Mouse (Mus musculus) ES-E14 (cell line): ENCODE data around the gene Nhlh1.

Experiments
- HCFC1 ChIP-seq: IDR thresholded peaks from 2 replicates; pipeline ENCODE4 v1.6.1; 2012; ENCODE audit warnings: low read length, inconsistent platforms, borderline replicate concordance; ENCODE audit not compliant: insufficient read depth
- ZNF384 ChIP-seq: IDR thresholded peaks from 2 replicates; pipeline ENCODE4 v1.6.1; 2012; ENCODE audit warnings: low read depth, low read length, inconsistent platforms

DNA sequence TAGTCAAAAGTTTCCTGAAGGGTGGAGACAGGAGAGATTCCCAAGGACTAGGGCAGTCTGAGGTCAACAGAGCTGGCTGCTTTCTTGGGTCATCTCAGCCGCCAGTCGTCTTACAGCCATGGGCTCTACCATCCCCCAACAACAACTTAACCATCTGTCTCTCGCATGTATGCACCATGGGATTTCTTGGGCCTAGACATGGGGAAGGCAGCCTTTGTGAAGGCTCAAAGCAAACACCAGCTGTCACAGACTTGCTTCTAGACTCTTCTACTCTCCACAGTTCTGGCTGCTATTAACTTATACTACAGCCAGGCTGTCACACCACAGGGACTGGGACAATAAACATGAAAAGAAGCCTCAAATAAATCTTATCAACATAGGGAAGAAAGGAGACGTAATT lies 14.2 kb upstream of the Nhlh1 start:
- TF ChIP-seq HCFC1 (no peak), ZNF384 (no peak)
